Mouse (Mus musculus) gastrocnemius, postnatal 14 days (tissue): Measurements from ENCODE around the gene Cnfn. TPM values are rescaled to one million over a fixed set of nuclear protein-coding genes. Genes with fewer than 3 reads are reported as not detected.
"Not testable (repeated sequence)": the region's sequence is repeated elsewhere in the genome, so short reads cannot be mapped to it uniquely, and the experiment has no call there.

Experiments used
- DNase-seq: peaks from one replicate; pipeline ENCODE4 v3.0.0; 2021; ENCODE audit warnings: mixed read lengths
- intact Hi-C: fragments of 180-260 bp; cut with DNase I; formaldehyde crosslinking; loops from one replicate; pipeline ENCODE4 v1.15.1; 2025; ENCODE audit warnings: low total_unique reads
- total RNA-seq, 2 experiments: library from RNA; stranded (reverse); gene quantifications; 2 replicates each; pipeline ENCODE4 v1.2.3; 2021

The Cnfn gene
- total RNA-seq, 2 experiments from 2014 or later: not detected

- intact Hi-C loops: no loop called here
Observed at GRCm38 (mm10) chr7:25376556-25376955, 7.0 kb upstream of the Cnfn start.

GRCm38 (mm10) chr7:25372441-25372840 is 2.9 kb upstream of the Cnfn start:
- DNase-seq: no peak
- intact Hi-C loops: no loop called here

More at GRCm38 (mm10) chr7:25376556-25376955, 7.0 kb upstream of the Cnfn start:
- peak; percentile 72 for DNase-seq

- DNase-seq: no peak
- intact Hi-C loops: loop anchor here (5.0 kb wide), 1 partner anchor 44 kb away; the partner anchor contains the start of gene Cxcl17
Observed at GRCm38 (mm10) chr7:25368333-25368732, 1.2 kb downstream of the Cnfn start.

DNA sequence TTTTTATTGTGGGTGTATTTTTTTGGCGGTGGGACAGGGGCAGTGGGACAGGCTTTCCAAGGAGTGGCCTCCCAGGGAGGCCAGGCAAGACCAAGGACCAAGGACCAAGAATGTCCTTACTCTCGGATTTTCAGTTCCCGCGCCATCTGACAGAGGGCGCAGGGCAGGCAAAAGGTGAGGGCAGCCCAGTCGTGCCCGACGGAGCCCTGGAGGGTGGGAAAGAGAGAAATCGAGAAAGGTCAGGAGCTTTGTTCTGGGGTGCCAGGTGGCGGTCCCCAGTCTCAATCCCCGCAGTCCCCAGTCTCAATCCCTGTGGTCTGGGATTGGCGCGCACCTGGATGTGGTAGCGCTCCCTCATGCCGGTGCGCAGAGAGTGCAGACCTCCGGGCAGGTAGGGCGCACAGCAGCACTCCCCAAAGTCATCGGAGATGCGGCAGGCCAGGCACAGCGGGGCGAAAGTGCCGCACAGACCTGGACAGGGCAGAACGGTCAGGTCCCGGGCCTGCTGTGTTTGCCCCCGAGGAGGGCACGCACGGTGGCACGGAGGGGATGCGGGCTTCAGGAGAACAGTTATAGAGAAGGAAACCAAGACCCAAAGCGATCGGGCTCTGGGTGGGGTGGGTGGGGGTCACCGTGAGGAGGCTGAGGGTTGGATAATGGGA is 1.8 kb downstream of the Cnfn start:
- intact Hi-C loops: loop anchor here (5.0 kb wide), 1 partner anchor 45 kb away; the partner anchor contains the start of gene Cxcl17
- DNase-seq: no peak

- no peak for DNase-seq
- intact Hi-C loops: loop anchor here (5.0 kb wide), 1 partner anchor 46 kb away; the partner anchor contains the start of gene Cxcl17
Observed at GRCm38 (mm10) chr7:25365937-25366625, 3.4 kb downstream of the Cnfn start.

DNA sequence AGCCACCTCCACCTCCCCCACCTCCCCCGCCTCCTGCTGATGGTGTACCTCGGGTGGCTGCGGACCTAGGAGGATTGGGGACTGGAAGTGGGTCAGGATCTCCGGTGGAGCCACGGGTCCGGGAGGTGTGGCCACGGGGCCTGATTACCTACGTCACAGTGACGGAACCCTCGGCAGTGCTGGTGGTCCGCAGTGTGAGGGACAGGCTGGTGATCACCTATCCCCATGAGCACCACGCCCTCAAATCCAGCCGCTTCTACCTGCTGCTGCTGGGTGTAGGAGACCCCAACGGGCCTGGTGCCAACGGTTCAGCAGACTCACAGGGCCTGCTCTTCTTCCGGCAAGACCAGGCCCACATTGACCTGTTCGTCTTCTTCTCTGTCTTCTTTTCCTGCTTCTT is 5.9 kb downstream of the Cnfn start:
- intact Hi-C loops: no loop called here
- DNase-seq: no peak

DNA sequence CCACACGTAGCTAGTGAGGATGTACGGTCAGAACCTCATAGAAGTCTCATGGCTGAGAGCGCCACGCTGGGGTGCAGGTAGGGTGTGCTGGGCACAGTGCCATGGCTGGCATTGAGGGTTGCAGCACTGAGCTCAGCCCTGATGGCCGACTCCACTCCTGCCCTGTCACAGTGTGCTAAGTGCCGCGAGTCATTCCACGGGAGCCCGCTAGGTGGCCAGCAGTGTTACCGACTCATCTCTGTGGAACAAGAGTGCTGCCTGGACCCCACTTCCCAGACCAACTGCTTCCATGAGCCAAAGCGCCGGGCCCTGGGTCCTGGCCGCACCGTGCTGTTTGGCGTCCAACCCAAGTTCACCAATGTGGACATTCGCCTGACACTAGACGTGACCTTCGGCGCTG is 6.4 kb downstream of the Cnfn start:
- intact Hi-C loops: no loop called here
- DNase-seq: no peak

DNA sequence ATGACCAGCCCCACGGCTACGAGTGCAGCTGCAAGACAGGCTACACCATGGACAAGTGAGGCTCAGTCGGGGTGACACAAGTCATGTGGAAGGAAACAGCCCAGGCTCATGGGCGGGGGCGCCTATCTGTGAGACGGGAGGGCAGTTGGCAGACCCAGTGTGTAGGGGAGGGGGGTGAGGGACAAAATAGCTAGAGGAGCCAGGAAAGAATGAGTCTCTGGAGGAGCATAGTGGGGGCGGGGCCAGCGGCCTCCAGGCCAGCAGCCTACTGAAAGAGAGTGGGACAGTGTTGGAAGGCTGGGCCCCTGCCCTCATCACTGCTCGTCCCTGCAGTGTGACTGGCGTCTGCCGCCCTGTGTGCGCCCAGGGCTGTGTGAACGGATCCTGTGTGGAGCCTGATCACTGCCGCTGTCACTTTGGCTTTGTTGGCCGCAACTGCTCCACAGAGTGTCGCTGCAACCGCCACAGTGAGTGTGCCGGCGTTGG is 10.8 kb downstream of the Cnfn start:
- peak; percentile 43 for DNase-seq
- intact Hi-C loops: no loop called here

DNA sequence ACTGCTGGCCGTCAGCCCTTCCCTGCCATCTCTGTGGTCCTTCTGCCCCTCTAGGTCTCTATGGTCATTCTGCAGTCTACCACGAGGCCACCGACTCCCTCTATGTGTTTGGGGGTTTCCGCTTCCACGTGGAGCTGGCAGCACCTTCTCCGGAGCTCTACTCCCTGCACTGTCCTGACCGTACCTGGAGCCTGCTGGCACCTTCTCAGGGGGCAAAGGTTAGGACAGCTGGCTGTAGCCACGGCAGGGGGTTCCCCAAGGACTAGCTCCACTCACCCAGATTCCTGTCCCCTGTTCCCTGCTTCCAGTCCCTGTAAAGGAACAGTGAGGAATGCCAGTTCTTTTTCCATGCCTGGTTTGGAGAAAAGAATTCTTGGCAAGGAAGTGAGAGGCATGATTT is 20.7 kb downstream of the Cnfn start:
- intact Hi-C loops: no loop called here
- DNase-seq: no peak

DNA sequence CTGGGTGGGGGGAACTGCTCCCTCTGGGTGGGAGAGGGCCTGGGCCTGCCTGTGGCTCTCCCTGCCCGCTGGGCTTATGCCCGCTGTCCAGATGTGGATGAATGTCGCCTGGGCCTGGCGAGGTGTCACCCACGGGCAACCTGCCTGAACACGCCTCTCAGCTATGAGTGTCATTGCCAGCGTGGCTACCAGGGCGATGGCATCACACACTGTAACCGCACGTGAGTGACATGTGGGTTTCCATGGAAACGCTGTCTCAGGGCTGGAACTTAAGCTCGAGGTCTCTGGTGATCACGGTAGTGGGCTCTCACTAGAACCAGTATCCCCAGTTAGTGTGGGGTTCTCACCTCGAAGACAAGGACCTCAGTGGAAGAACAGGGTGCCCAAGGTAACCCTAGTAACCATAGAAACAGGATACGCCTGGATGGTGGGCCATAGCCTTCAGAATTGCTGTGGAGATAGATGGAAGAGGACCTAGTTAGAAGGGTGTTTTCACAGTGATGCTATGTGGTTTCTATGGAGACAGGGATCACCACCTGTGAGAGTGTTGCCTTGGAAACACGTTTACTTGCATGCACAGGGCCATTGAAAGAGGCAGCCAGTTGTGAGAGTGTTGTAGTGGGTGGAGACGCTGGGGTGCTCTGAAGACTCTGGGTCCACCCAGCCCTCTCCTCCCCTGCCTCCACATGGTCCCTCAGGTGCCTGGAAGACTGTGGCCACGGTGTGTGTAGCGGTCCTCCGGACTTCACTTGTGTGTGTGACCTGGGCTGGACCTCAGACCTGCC is 28.3 kb downstream of the Cnfn start:
- DNase-seq: no peak
- intact Hi-C loops: no loop called here

- intact Hi-C loops: no loop called here
- no peak for DNase-seq
Observed at GRCm38 (mm10) chr7:25339329-25339728, 30.2 kb downstream of the Cnfn start.

GRCm38 (mm10) chr7:25334472-25334871 is 35.1 kb downstream of the Cnfn start:
- no peak for DNase-seq
- intact Hi-C loops: no loop called here

GRCm38 (mm10) chr7:25333596-25334307 is 35.8 kb downstream of the Cnfn start:
- intact Hi-C loops: no loop called here
- peak; percentile 80 for DNase-seq

- intact Hi-C loops: no loop called here
- DNase-seq: no peak
Observed at GRCm38 (mm10) chr7:25326233-25326632, 43.3 kb downstream of the Cnfn start.

- DNase-seq, intact Hi-C loops: not testable (repeated sequence)
Observed at GRCm38 (mm10) chr7:25325431-25325830, 44.1 kb downstream of the Cnfn start.

DNA sequence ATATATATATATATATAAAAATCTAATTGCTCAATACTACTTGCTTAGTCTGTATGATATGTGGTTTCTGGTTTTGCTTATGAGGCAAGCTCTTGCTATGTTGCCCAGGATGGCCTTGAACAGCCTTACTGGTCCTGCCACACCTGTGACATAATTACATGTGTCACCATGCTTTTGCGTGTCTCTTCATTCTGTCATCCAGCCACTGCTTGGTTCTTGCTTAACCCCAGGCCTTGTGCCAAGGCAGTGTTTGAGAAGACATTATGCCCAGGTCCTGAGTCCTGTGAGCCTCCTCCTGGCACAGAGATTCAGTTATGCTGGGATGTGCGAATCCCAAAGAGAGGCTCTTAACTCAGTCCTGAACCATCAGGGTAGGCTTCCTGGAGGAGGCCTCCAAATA is 46.3 kb downstream of the Cnfn start:
- intact Hi-C loops: no loop called here
- no peak for DNase-seq

DNA sequence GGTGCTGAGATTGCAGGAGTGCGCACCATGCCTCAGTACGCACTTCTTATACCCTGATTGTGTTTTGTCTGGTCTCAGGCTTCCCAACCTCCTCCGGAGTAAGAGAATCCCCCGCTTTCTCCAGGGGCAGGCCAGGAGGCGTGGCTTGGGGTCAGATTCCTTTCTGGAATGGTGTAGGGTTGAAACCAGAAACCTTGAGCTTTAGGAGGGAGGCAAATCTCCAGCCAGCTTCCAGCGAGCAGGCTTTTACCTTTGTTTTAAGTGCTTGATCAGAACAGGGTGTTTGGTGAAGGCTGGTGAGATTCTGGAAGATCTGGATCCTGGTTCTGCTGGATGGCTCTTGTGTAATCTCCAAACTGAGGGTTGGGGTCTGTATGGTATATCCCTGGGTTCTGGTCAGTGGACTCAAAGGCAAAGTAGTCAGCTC is 47.5 kb downstream of the Cnfn start:
- intact Hi-C loops: no loop called here
- DNase-seq: peak; percentile 50
